Mouse (Mus musculus) embryo, embryonic 11.5 days (tissue): ENCODE measurements around the gene Midn.

ENCODE experiments used
- DNase-seq: peaks from one replicate; pipeline ENCODE4 v3.0.0-alpha.2; 2012; ENCODE audit warnings: low read depth, low spot score

The Midn gene

DNA sequence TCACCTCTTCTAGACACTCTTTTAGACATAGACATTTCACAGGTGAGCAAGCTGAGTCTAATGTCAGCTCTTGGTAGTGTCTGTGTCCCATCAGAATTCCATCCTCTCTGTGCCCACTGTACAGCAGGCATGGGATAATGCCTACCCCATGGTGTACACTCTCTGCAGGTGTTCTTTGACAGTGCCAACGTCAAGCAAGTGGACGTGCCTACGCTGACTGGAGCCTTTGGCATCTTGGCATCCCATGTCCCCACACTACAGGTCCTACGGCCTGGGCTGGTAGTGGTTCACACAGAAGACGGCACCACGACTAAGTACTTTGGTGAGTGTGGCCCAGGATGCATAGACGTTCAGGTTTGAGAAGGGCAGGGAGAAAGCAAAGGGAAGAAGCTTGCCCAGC is 4.4 kb upstream of the Midn start:
- no peak for DNase-seq

GRCm38 (mm10) chr10:80144159-80144558 is 3.9 kb upstream of the Midn start:
- no peak for DNase-seq

DNA sequence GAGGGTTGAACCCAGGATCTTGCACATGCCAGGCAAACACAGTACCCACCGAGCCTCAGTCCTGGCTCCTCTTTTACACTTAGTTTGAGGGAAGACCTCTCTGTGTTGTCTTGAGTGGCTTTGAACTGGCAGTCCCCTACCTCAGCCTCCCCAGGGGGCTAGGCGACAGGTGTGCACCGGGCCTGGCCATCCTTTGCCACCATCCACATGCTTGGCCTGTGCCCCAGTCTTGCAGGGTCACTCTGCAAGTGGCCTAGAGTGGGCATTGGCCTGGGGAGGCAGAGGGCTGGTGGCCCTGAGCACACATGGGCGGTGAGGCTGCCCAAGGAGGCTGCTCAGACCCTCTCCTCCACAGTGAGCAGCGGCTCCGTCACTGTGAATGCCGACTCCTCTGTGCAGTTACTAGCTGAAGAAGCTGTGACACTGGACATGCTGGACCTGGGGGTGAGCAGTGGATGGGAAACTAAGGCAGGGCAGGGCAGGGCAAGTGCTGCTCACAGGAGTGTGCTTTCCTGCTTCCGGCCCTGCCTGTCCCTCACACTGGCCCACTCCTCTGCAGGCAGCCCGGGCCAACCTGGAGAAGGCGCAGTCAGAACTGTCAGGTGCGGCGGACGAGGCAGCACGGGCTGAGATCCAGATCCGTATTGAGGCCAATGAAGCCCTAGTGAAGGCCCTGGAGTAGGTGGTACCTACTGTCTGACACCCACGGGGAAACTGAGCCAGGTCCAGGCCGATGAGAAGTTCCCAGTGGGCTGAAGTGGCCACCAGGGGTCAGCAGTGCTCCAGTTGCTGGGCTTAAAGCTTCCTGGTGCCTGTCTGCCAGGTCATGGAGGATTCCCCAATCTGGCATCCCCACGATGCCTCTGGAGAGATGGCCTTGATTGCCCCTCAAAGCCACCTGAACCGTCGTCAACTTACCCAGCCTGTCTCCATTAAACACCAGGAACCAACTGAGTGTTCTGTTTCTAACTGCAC is 2.9 kb upstream of the Midn start:
- no peak for DNase-seq

DNA sequence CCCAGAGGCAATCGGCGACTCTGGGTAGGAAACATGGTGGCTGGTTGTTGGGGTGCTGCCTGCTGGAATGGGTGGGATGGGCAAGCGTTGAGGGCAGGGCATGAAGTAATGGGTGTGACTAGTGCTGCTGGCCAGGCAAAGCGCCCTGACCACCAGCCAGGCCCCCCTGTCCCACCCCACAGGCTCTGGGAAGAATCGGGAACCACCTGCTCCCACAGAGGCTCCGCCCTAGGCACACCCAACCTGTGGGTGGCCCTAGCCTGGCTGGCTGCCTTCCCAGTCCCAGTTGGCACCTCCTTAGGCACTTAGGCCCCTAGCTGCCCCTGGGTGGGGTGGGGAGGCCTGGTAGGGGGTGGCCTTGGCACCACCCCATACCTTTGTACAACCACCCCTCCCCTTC is 2.2 kb upstream of the Midn start:
- DNase-seq = no peak

DNA sequence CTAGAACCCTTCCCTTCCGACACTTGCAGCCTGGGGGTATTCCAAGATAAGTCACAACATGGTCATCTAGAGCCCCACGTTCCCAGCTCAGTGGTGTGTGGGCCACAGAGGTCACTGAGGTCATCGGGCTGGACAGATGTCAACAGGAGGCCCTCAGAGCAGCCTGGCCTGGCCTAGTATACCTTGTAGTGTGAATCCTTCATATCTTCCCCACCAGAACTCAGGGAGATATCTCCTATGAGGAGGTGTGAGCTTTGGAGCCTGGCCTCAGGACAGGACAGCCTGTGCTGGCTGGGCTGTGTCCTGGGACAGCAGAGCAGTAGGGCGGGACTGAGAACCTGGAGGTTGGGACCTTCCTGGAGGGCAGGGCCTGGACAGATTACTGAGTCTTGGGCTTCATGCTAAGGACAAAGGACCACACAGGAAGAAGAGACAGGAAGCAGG is 1.5 kb upstream of the Midn start:
- DNase-seq = no peak

DNA sequence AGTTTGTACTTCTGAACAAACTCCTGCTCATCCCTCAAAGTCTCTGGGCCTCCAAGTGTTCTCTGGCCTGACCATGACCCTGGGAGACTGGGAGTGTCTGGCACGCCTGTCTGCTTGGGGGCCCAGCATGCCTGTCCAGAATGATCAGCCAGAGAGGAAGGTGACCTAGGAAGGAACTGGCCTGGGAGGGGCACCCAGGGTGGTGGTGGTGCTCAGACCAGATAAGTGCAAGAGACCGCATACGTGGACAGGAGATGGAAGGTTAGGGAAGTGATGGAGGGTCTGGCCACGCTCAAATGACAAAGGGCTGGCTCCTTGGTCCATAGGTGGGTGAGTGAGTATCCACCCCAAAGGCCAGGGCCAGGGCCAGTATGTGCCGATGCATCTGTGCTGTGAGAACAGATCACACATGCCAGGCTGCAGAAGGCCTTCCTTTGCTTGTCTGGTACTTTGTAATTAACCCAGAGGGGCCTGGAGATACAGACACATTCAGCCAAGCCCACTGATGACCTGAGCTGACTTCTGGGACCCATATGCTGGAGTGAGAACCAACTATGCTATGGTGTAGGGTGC is 840 bp upstream of the Midn start:
- no peak for DNase-seq

DNA sequence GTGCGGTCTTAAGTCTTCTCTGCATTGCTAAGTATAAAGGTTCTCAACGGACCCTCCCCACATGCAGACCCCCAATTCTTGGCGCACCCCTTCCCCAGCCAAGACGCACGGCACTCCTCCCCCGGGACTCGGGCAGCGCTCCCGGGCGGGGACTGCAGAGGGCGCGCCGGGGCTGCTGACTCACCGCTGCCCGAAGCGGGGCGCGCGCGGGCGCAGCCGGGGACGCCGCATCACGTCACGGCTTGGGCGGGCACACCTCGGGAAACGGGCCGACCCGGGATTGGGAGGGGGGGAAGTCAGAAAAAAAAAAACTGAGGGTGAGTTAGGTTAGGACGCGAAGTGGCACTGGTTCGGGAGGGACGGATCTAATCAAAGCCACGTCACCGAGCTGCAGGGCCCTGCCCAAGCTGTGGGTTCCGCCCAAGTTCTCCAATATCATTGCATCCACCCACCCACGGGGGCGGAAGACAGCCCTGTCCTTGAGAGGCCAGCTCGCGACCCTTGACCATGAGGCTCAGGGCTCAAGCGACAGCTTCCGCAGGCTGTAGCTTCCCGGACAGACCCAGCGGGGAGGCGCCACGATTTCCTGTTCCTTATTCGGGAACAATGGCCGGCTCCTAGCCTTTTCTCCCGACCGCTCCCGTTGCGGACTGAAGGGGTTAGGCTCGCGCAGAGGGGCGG is 678 bp downstream of the Midn start:
- peak; percentile 87 for DNase-seq

- peak; percentile 96 for DNase-seq
These were observed 1.5 kb downstream of the Midn start for GRCm38 (mm10) chr10:80149291-80150225.

DNA sequence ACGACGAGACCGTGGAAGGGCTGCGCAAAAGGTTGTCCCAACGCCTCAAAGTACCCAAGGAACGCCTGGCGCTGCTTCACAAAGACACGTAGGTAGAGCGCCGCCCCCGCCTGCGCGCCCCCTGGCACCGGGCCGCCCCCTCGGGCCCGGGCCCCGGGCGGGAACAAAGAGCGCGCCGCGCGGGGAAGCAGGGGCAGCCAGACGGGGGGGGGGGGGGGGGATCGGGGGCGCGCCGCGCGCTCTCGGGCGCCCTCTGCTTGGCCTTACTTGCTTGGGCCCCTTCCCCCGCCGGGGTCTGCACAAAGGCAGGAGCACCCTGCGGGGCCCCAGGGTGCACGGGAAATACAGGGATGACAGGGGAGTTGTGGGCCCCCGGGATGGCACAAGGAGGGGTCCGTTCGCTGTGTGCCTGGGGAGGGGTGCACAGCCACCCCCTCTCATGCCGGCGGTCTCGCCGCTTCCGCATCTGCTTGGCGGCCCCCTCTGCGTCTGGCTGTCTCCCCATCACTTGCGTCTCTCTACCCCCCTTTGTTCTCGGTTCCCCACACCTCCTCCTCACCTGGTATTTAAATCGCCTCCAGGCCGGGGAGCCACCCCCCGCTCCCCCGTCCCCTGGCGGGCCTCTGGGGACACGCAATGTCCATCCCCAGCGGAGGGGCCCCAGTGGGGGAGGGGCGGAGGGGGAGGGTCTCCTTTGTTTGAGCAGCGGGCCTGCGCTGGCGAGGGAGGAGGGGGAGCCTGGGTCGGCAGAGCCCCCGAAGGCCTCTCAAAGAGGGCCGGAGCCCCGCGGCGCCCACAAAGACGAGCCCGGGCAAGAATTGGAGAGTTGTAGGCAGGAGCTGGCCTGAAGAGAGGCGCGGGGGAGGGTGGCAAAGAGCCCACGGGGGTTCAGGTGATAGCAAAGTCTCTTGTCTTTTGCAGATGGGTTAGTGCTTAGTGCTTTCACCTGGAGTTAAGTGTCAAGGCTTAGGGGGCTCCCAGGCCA is 2.4 kb downstream of the Midn start:
- peak; percentile 77 for DNase-seq

DNA sequence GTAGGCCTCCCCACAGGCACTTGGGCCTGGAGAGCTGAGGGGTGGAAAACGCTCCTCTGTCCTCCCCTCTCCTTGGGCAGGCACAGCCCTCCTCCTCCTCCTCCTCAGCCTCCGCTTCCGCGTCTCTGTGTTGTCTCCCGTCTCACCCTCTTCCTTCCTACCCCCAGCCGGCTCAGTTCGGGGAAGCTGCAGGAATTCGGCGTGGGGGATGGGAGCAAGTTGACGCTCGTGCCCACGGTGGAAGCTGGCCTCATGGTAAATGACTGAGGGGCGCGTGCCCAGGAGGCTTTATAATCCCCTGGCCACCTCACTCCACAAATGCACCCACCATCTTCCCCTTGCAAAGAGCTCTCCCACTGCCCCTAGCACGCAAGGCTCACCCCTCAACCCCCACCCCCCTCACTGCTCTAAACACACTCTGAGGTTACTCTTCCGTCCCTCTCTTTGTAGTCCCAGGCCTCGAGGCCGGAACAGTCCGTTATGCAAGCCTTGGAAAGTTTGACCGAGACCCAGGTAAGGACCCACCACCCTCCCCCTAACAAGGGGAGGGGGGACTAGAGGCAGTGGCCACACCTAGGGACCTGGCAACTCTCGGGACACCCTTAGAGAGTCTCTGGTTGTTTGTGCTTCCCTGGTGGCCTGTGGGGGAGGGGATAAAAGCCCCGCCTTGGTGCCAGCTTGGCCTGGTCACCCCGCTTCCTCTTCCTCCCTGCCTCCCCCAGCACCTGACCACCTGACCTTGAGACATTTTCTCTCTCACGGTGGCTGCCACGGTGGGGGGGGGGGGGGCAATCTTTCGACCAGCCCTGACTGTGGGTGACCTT is 3.4 kb downstream of the Midn start:
- no peak for DNase-seq

DNA sequence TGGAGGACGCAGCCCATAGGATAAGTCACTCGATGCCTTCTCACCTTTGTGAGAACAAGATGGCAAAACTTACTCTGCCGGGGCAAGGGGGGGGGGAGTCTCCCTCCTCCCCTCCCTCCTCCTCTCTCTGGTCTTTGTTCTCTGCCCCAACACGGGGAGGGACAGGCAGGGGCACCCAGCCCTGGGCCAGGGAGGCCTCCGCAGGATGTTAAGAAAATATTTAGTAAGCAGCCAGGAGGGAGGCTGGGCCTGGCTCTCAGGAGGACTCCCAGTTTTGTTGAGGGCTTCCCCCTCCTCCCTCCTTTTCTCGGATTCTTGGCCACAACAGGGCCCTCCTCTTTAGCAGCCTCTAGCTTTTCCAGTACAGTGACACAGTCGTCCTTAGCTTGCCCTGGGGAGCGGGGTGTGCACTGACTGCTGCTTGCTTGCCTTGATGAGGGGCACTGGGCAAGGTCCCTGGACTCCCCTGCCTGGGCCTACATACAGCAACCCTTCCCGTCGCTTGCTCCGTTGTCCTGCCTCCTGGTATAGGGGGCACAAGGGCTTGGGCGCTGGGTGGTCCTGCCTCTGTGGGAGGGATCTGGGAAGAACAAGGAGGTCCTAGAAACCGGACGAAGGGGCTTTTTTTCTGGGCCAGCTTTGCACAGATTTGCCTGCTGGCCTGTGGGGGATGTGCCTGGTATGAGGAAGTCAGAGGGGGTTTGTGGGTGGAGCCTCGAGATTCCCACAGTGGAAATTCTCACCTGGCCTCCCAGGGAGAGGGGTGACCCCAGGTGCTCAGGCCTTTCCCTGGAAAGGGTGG is 4.2 kb downstream of the Midn start:
- DNase-seq = no peak

GRCm38 (mm10) chr10:80152873-80153260 is 4.8 kb downstream of the Midn start:
- no peak for DNase-seq

GRCm38 (mm10) chr10:80153713-80154112 is 5.6 kb downstream of the Midn start:
- no peak for DNase-seq

- DNase-seq = no peak
These were observed 6.3 kb downstream of the Midn start for GRCm38 (mm10) chr10:80154384-80154783.

- no peak for DNase-seq
These were observed 7.2 kb downstream of the Midn start for GRCm38 (mm10) chr10:80155277-80155676.

DNA sequence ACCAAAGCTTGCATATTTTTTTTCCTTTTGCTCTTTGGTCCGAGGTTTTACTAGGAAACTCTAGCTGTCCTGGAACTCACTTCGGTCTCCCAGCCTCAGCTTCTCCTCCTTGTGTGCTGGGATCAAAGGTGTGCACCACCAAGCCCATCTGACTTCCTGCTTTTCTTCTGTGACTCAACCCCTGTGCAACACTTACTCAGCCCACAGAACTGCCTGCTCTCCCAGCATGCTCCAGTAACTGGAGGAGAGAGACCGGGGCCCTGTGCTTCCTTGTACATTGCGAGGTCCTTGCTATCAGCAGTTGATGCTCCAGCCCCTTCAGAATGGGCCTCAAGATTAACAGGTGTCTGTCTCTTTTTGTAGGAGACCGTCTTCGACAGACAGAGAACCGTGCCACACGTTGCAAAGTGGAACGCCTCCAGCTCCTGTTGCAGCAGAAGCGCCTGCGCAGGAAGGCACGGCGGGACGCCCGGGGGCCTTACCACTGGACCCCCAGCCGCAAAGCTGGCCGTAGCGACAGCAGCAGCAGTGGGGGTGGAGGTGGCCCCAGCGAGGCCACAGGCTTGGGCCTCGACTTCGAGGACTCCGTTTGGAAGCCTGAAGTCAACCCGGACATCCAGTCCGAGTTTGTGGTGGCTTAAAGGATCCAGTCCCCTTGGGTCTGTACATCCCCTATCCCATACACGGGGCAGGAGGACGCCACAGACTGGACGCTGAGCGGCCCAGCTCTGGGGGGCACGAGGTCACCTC is 8.1 kb downstream of the Midn start:
- no peak for DNase-seq

GRCm38 (mm10) chr10:80156752-80157053 is 8.6 kb downstream of the Midn start:
- no peak for DNase-seq
